In the genomic region with DNA sequence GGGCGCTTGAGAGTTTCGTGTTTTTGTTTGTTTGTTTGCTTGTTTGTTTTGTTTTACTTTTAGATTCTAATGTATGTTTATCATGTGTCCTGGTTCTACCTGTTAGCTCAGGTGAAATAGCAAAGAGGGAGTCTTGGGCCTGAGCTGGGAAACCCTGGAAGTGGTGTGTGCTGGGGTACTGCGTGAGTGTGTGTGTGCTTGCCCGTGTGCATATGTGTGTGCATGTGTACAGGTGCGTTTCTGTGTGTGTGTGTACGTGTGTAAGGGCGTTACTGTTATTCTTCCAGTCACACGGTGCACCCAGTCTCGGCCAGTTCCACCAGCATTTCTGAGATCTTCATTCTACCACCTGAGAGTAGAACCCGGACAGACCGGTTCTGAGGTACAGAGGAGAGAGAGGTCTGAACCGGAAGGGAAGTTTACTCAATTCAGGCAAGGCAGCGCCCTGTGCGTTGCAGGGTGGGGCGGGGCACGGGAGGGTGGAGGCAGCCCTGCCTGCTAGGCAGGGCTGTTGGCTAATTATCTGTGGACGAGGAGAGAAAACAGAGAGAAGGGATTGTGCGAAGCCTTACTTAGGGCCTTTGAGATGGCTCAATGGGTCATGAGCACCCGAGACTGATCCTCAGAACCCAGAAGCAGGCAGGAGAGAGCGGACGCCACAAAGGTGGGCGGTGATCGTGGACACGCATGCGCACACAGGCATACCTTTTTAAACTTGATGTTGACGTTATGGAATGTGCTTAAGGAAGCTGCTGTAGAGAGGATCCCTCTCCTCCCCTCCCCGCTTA, we compare ENCODE assay signal across 9 mouse cellular contexts. TPM values are rescaled to one million over a fixed set of nuclear protein-coding genes. Genes with fewer than 3 reads are reported as not detected.
DNase-seq lines count a peak whose midpoint lies in the region; ATAC-seq lines count a peak whose summit lies in the region.
"Had no signal": no experiment of that assay in that cellular context is flagged by ENCODE, and none has a peak within 500 bp of the region (broad histone marks: within the 10 kb centered on the region; RNA-seq: fewer than 3 reads in every experiment).

No protein-coding gene starts in this region.

- H3K4me2 ChIP-seq in heart, embryonic 14.5 days (ENCODE audit: low read length) = peak overlapping the region; percentile 55
- H3K4me2 ChIP-seq in liver, embryonic 16.5 days (ENCODE audit: low read depth, low read length) = peak overlapping the region; percentile 22
- peak overlapping the region; percentile 37; the same call in 1 of the 2 replicates for H3K4me2 ChIP-seq in neural tube, embryonic 14.5 days (ENCODE audit: low read depth, low read length)

- H3K36me3 ChIP-seq in heart, embryonic 14.5 days (ENCODE audit: control insufficient read depth, insufficient read depth, low read length) = no peaks in the 10 kb centered on the region
- H3K36me3 ChIP-seq in liver, embryonic 16.5 days (ENCODE audit: control insufficient read depth, insufficient read depth) = no peaks in the 10 kb centered on the region
- H3K36me3 ChIP-seq in neural tube, embryonic 14.5 days (ENCODE audit: control insufficient read depth, insufficient read depth, low read length) = no peaks in the 10 kb centered on the region

- peak overlapping the region; percentile 57; the same call in 1 of the 2 replicates for H3K9ac ChIP-seq in heart, embryonic 14.5 days (ENCODE audit: low read length)
- H3K9ac ChIP-seq in liver, embryonic 16.5 days (ENCODE audit: low read depth, low read length) = peak overlapping the region; percentile 35; the same call in 1 of the 2 replicates
- H3K9ac ChIP-seq in neural tube, embryonic 14.5 days (replicated peaks; ENCODE audit: low read depth, low read length) = 0 out of 2 replicates have a peak overlapping the region, but pooled peaks have one; percentile 16

- no peak for DNase-seq in heart, postnatal 14 days
- peak; percentile 55 for DNase-seq in induced T-regulatory cell, adult 2 months (ENCODE audit: low read depth)
- DNase-seq in left cerebral cortex, postnatal 4 days = no peak
- DNase-seq in gastrocnemius, postnatal 25 days = no peak

- 60% methylated on average over 27 of the region's 27 CpGs for WGBS in heart, embryonic 14.5 days
- 46% methylated on average over 27 of the region's 27 CpGs for WGBS in liver, embryonic 16.5 days (ENCODE audit: insufficient replicate concordance)
- WGBS in neural tube, embryonic 14.5 days = 69% methylated on average over 27 of the region's 27 CpGs

- no peak for ATAC-seq in heart, embryonic 14.5 days (ENCODE audit: insufficient number of reproducible peaks, insufficient read depth, low FRiP score, low read depth)
- ATAC-seq in common myeloid progenitor, adult 5-6 weeks (replicated peaks; ENCODE audit: low read depth, poor library complexity, severe bottlenecking) = peak; percentile 41; the same call in 1 of the 2 replicates
- ATAC-seq in liver, embryonic 16.5 days (ENCODE audit: low read depth) = 0 out of 2 replicates have a peak, but pooled peaks have one; percentile 30
- peak; percentile 74 for ATAC-seq in neural tube, embryonic 14.5 days (ENCODE audit: low read depth)

- H3K27me3 ChIP-seq in heart, embryonic 14.5 days (ENCODE audit: control insufficient read depth, insufficient read depth, low read length) = no peaks in the 10 kb centered on the region
- no peaks in the 10 kb centered on the region for H3K27me3 ChIP-seq in liver, embryonic 16.5 days (ENCODE audit: control insufficient read depth, insufficient read depth, low read depth, low read length)
- H3K27me3 ChIP-seq in neural tube, embryonic 14.5 days (ENCODE audit: control insufficient read depth, insufficient read depth, low read length) = no peaks in the 10 kb centered on the region

- H3K4me3 ChIP-seq in heart, embryonic 14.5 days (ENCODE audit: control insufficient read depth in 1 of 2, insufficient read depth in 1 of 2, low read depth in 1 of 2, low read length in 2 of 2) = peak overlapping the region; percentile 23 to 34
- peak overlapping the region; percentile 40 for H3K4me3 ChIP-seq in liver, embryonic 16.5 days (ENCODE audit: low read depth, low read length)
- peak overlapping the region; percentile 21 for H3K4me3 ChIP-seq in neural tube, embryonic 14.5 days (ENCODE audit: low read depth, low read length)

- no peaks in the 10 kb centered on the region for H3K4me1 ChIP-seq in heart, embryonic 14.5 days (ENCODE audit: control insufficient read depth in 2 of 2, insufficient read depth in 2 of 2, low read length in 2 of 2)
- peaks cover 4% of the 10 kb centered on the region; the same call in 1 of the 2 replicates for H3K4me1 ChIP-seq in liver, embryonic 16.5 days (ENCODE audit: control insufficient read depth, low read depth, low read length)
- H3K4me1 ChIP-seq in neural tube, embryonic 14.5 days (ENCODE audit: control insufficient read depth, insufficient read depth, low read length) = no peaks in the 10 kb centered on the region

- intact Hi-C loops in heart, postnatal 14 days (cut with DNase I) = no loop called here
- intact Hi-C loops in left cerebral cortex, postnatal 4 days (cut with DNase I) = loop anchor here (5.0 kb wide), 1 partner anchor 116 kb away; a partner anchor contains a TSS

- H3K9me3 ChIP-seq in heart, embryonic 14.5 days (ENCODE audit: control insufficient read depth, low read length) = peaks cover 7% of the 10 kb centered on the region; the same call in 1 of the 2 replicates
- peaks cover 1% of the 10 kb centered on the region; the same call in 1 of the 2 replicates for H3K9me3 ChIP-seq in liver, embryonic 16.5 days (replicated peaks; ENCODE audit: control insufficient read depth, low read length)
- H3K9me3 ChIP-seq in neural tube, embryonic 14.5 days (ENCODE audit: control insufficient read depth, low read length) = 0 out of 2 replicates have a peak, but pooled peaks cover 2% of the 10 kb centered on the region

- H3K27ac ChIP-seq in heart, embryonic 14.5 days (replicated peaks in 1 of 2; ENCODE audit: control insufficient read depth in 1 of 2, insufficient read depth in 1 of 2, low read depth in 2 of 2, low read length in 2 of 2) = no peak overlapping the region
- no peak overlapping the region; the same call in 1 of the 2 replicates for H3K27ac ChIP-seq in liver, embryonic 16.5 days (ENCODE audit: low read length)
- no peak overlapping the region for H3K27ac ChIP-seq in neural tube, embryonic 14.5 days (ENCODE audit: low read depth, low read length)

RNA-seq across cellular contexts. Expression of a gene that starts 25.3 kb away (rescaled TPM):
- polyA plus RNA-seq in heart, embryonic 14.5 days (2014; fragmentation: Nextera tagmentation; extraction: Ambion mirVana) = 12.9 and 14.4 TPM in 2 replicates
- total RNA-seq in heart, postnatal 14 days (2021) = 1 to 10 TPM; 2.8 to 3.2 TPM
- total RNA-seq in common myeloid progenitor, adult 5-6 weeks (2017) = 4.8 and 13.0 TPM in 2 replicates
- polyA plus RNA-seq in liver, embryonic 16.5 days (2015; fragmentation: Nextera tagmentation; extraction: Ambion mirVana) = 2.6 and 3.5 TPM in 2 replicates
- polyA plus RNA-seq in neural tube, embryonic 14.5 days (2014; fragmentation: Nextera tagmentation; extraction: Ambion mirVana) = 30.1 and 32.7 TPM in 2 replicates
- 10 to 100 TPM; 10.5 to 10.9 TPM for total RNA-seq in left cerebral cortex, postnatal 4 days (2021)
- total RNA-seq in gastrocnemius, postnatal 25 days (2021) = 1 to 10 TPM; 1.6 to 1.9 TPM

RNA-seq across cellular contexts. Expression of a gene that starts 40.6 kb away (rescaled TPM):
- 70.9 and 74.7 TPM in 2 replicates for polyA plus RNA-seq in heart, embryonic 14.5 days (2014; fragmentation: Nextera tagmentation; extraction: Ambion mirVana)
- total RNA-seq in heart, postnatal 14 days (2021) = 10 to 100 TPM; 46.3 to 48.9 TPM
- total RNA-seq in common myeloid progenitor, adult 5-6 weeks (2017) = 1.1 and 5.4 TPM in 2 replicates
- polyA plus RNA-seq in liver, embryonic 16.5 days (2015; fragmentation: Nextera tagmentation; extraction: Ambion mirVana) = 33.8 and 34.2 TPM in 2 replicates
- polyA plus RNA-seq in neural tube, embryonic 14.5 days (2014; fragmentation: Nextera tagmentation; extraction: Ambion mirVana) = 8.0 and 13.5 TPM in 2 replicates
- 1 to 10 TPM; 4.9 to 6.2 TPM for total RNA-seq in left cerebral cortex, postnatal 4 days (2021)
- total RNA-seq in gastrocnemius, postnatal 25 days (2021) = 1 to 10 TPM; 6.2 to 6.9 TPM

RNA-seq across cellular contexts. Expression of a gene that starts 57.1 kb away (rescaled TPM):
- polyA plus RNA-seq in heart, embryonic 14.5 days (2014; fragmentation: Nextera tagmentation; extraction: Ambion mirVana) = not detected in 2 replicates
- total RNA-seq in heart, postnatal 14 days (2021) = not detected
- not detected in 2 replicates for total RNA-seq in common myeloid progenitor, adult 5-6 weeks (2017)
- polyA plus RNA-seq in liver, embryonic 16.5 days (2015; fragmentation: Nextera tagmentation; extraction: Ambion mirVana) = not detected in 2 replicates
- polyA plus RNA-seq in neural tube, embryonic 14.5 days (2014; fragmentation: Nextera tagmentation; extraction: Ambion mirVana) = not detected in 2 replicates
- not detected for total RNA-seq in left cerebral cortex, postnatal 4 days (2021)
- not detected for total RNA-seq in gastrocnemius, postnatal 25 days (2021)
- total RNA-seq: adrenal gland, postnatal 36 days had no signal

RNA-seq across cellular contexts. Expression of a gene that starts 59.3 kb away (rescaled TPM):
- polyA plus RNA-seq in heart, embryonic 14.5 days (2014; fragmentation: Nextera tagmentation; extraction: Ambion mirVana) = 1.5 and 2.1 TPM in 2 replicates
- 1 to 10 TPM; 2.2 to 2.5 TPM for total RNA-seq in heart, postnatal 14 days (2021)
- total RNA-seq in common myeloid progenitor, adult 5-6 weeks (2017) = 0.18 and 1.2 TPM in 2 replicates
- polyA plus RNA-seq in liver, embryonic 16.5 days (2015; fragmentation: Nextera tagmentation; extraction: Ambion mirVana) = 4.6 and 5.3 TPM in 2 replicates
- 2.9 and 3.8 TPM in 2 replicates for polyA plus RNA-seq in neural tube, embryonic 14.5 days (2014; fragmentation: Nextera tagmentation; extraction: Ambion mirVana)
- total RNA-seq in left cerebral cortex, postnatal 4 days (2021) = 1 to 10 TPM; 2.9 to 5.8 TPM
- total RNA-seq in gastrocnemius, postnatal 25 days (2021) = 1 to 10 TPM in 1 of 2 experiments, under 1 TPM in 1; 0.95 to 1.3 TPM
